Comparison of ENCODE assay signal across 8 mouse cellular contexts in the genomic region with DNA sequence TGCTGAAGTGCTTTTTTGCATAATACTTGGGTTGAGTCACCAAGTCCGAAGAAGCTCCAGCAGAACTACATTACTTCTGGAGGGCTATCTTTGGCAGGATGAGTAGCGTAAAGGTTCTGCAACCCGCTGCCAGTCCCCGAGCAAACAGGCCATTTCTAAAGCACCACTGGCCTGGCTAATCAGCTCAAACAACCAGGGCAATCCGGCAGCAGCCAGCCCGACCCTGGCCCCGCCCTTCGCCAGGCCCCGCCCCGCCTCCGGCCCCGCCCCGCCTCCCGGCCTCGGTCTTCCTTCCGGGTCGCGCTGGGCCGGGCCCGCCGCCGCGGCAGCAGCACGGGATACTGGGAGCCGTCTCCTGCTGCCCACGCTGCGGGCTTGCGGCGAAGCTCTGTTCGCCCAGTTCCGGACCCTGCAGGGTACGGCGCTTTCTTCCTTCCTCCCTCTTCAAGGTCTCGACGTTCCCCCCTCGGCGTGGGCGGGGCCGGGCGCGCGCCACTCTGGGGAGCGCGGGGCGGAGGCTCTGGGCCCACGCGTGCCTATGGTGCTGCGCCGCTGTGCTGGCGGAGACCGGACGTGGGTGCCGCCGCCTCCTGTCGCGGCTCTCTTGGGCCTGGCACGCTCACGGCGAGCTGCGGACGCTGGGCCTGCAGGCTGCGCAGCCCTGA. TPM values are rescaled to one million over a fixed set of nuclear protein-coding genes. Genes with fewer than 3 reads are reported as not detected.
DNase-seq lines count a peak whose midpoint lies in the region; ATAC-seq lines count a peak whose summit lies in the region.

A gene (plus strand): TSS at position 278 of the 665 bp plus-strand sequence.

- H3K27ac ChIP-seq in forebrain, embryonic 11.5 days (ENCODE audit: low read depth, low read length), result 0 out of 2 replicates have a peak within 1 kb of the TSS, but pooled peaks have one; percentile 50
- peak within 1 kb of the TSS; percentile 97 for H3K27ac ChIP-seq in heart, embryonic 16.5 days (ENCODE audit: low read length)
- H3K27ac ChIP-seq in liver, embryonic 15.5 days (replicated peaks), result peak within 1 kb of the TSS; percentile 83
- peak within 1 kb of the TSS; percentile 66 for H3K27ac ChIP-seq in neural tube, embryonic 12.5 days

- H3K9ac ChIP-seq in forebrain, embryonic 11.5 days (ENCODE audit: low read length), result peak within 1 kb of the TSS; percentile 86
- peak within 1 kb of the TSS; percentile 91 for H3K9ac ChIP-seq in heart, embryonic 16.5 days (ENCODE audit: low read length)
- peak within 1 kb of the TSS; percentile 69 for H3K9ac ChIP-seq in liver, embryonic 15.5 days
- peak within 1 kb of the TSS; percentile 86 for H3K9ac ChIP-seq in neural tube, embryonic 12.5 days

- 1% methylated on average over 40 of the region's 62 CpGs for whole genome bisulfite sequencing in forebrain, embryonic 11.5 days
- WGBS in heart, embryonic 16.5 days, result under 1% methylated on average over 53 of the region's 62 CpGs
- WGBS in liver, embryonic 15.5 days (ENCODE audit: insufficient replicate concordance), result under 1% methylated on average over 61 of the region's 62 CpGs
- WGBS in neural tube, embryonic 12.5 days, result under 1% methylated on average over 62 of the region's 62 CpGs

- DNase-seq in CD8-positive naive resting alpha-beta T cell, adult 2 months (ENCODE audit: low read depth in 2 of 2, low spot score in 2 of 2), result peak; percentile 78 to 80
- peak; percentile 39 for DNase-seq in c-Kit-positive CD71-negative TER-119-negative erythroid progenitor cells, embryonic 14.5 days (ENCODE audit: low read depth)
- peak; percentile 94 for DNase-seq in forebrain, embryonic 11.5 days (ENCODE audit: low spot score)
- peak; percentile 82 to 90 for DNase-seq in kidney, postnatal 36 days
- DNase-seq in telencephalon, adult 2 months (ENCODE audit: low read depth, low spot score), result peak; percentile 65

- H3K4me3 ChIP-seq in forebrain, embryonic 11.5 days (ENCODE audit: low read depth, low read length), result peak within 1 kb of the TSS; percentile 73
- peak within 1 kb of the TSS; percentile 87 for H3K4me3 ChIP-seq in heart, embryonic 16.5 days (ENCODE audit: low read length)
- peak within 1 kb of the TSS; percentile 83 for H3K4me3 ChIP-seq in liver, embryonic 15.5 days (replicated peaks)
- H3K4me3 ChIP-seq in neural tube, embryonic 12.5 days, result peak within 1 kb of the TSS; percentile 69

- no peaks in the 10 kb centered on the region for H3K4me1 ChIP-seq in forebrain, embryonic 11.5 days (replicated peaks; ENCODE audit: control insufficient read depth, insufficient read depth, low read length)
- peaks cover 6% of the 10 kb centered on the region; the same call in 1 of the 2 replicates for H3K4me1 ChIP-seq in heart, embryonic 16.5 days (ENCODE audit: control insufficient read depth, insufficient read depth, low read length)
- H3K4me1 ChIP-seq in liver, embryonic 15.5 days (replicated peaks), result peaks cover 25% of the 10 kb centered on the region
- H3K4me1 ChIP-seq in neural tube, embryonic 12.5 days, result peaks cover 9% of the 10 kb centered on the region; the same call in 1 of the 2 replicates

- no peaks in the 10 kb centered on the region for H3K36me3 ChIP-seq in forebrain, embryonic 11.5 days (ENCODE audit: control insufficient read depth, insufficient read depth, low read length)
- H3K36me3 ChIP-seq in heart, embryonic 16.5 days (ENCODE audit: control insufficient read depth, insufficient read depth), result no peaks in the 10 kb centered on the region
- H3K36me3 ChIP-seq in liver, embryonic 15.5 days (replicated peaks), result no peaks in the 10 kb centered on the region
- H3K36me3 ChIP-seq in neural tube, embryonic 12.5 days, result no peaks in the 10 kb centered on the region

- peak within 1 kb of the TSS; percentile 70 for H3K4me2 ChIP-seq in forebrain, embryonic 11.5 days (ENCODE audit: low read depth, low read length, severe bottlenecking)
- H3K4me2 ChIP-seq in heart, embryonic 16.5 days (ENCODE audit: low read depth, low read length), result peak within 1 kb of the TSS; percentile 79
- peak within 1 kb of the TSS; percentile 84 for H3K4me2 ChIP-seq in liver, embryonic 15.5 days
- H3K4me2 ChIP-seq in neural tube, embryonic 12.5 days (replicated peaks), result peak within 1 kb of the TSS; percentile 77

- no peaks in the 10 kb centered on the region for H3K27me3 ChIP-seq in forebrain, embryonic 11.5 days (ENCODE audit: control insufficient read depth, insufficient read depth, low read length)
- no peaks in the 10 kb centered on the region for H3K27me3 ChIP-seq in heart, embryonic 16.5 days (ENCODE audit: control insufficient read depth, insufficient read depth, low read length)
- H3K27me3 ChIP-seq in liver, embryonic 15.5 days, result no peaks in the 10 kb centered on the region
- H3K27me3 ChIP-seq in neural tube, embryonic 12.5 days (replicated peaks), result no peaks in the 10 kb centered on the region

- ATAC-seq in forebrain, embryonic 11.5 days (replicated peaks; ENCODE audit: low FRiP score), result peak; percentile 98
- peak; percentile 96 for ATAC-seq in heart, embryonic 16.5 days (replicated peaks; ENCODE audit: extremely low read depth, insufficient read depth, low FRiP score)
- ATAC-seq in liver, embryonic 15.5 days (ENCODE audit: insufficient read depth), result peak; percentile 97
- peak; percentile 97 for ATAC-seq in neural tube, embryonic 12.5 days (ENCODE audit: low FRiP score, low read depth)

- H3K9me3 ChIP-seq in forebrain, embryonic 11.5 days (ENCODE audit: control insufficient read depth, low read length), result no peaks in the 10 kb centered on the region
- H3K9me3 ChIP-seq in heart, embryonic 16.5 days (replicated peaks; ENCODE audit: control insufficient read depth, low read length), result no peaks in the 10 kb centered on the region
- H3K9me3 ChIP-seq in liver, embryonic 15.5 days (replicated peaks), result no peaks in the 10 kb centered on the region
- no peaks in the 10 kb centered on the region for H3K9me3 ChIP-seq in neural tube, embryonic 12.5 days

RNA-seq across cellular contexts. Expression of the gene that starts here (rescaled TPM):
- polyA plus RNA-seq in forebrain, embryonic 11.5 days (2014; fragmentation: Nextera tagmentation; extraction: Ambion mirVana), result 7.8 and 7.9 TPM in 2 replicates
- 11.9 and 12.6 TPM in 2 replicates for polyA plus RNA-seq in heart, embryonic 16.5 days (2015; fragmentation: Nextera tagmentation; extraction: Ambion mirVana)
- 4.3 and 4.4 TPM in 2 replicates for polyA plus RNA-seq in liver, embryonic 15.5 days (2015; fragmentation: Nextera tagmentation; extraction: Ambion mirVana)
- 9.8 and 10.9 TPM in 2 replicates for polyA plus RNA-seq in neural tube, embryonic 12.5 days (2016; fragmentation: Nextera tagmentation; extraction: Ambion mirVana)

Comparison
In these comparisons a context has a peak if more than half of its experiments do, and no peak if none do; other contexts are left out.
1. Peak in every context shown above with its lines: DNase-seq, ATAC-seq, H3K4me3 ChIP-seq and H3K27ac ChIP-seq.
2. DNase-seq: peak in every context shown above with its lines; median percentile 94 in forebrain, embryonic 11.5 days; 86 in kidney, postnatal 36 days; 79 in CD8-positive naive resting alpha-beta T cell, adult 2 months; 65 in telencephalon, adult 2 months; 39 in c-Kit-positive CD71-negative TER-119-negative erythroid progenitor cells, embryonic 14.5 days.